Mouse (Mus musculus) kidney, embryonic 14.5 days (tissue): ENCODE data around the gene Cmklr1. TPM values are rescaled to one million over a fixed set of nuclear protein-coding genes. Genes with fewer than 3 reads are reported as not detected.

ENCODE experiments used
- ATAC-seq: fragments of 200-750 bp; cut with Nextera tagmentation; 2 replicates; pipeline ENCODE4 v1.8.0; 2017; ENCODE audit warnings: moderate number of reproducible peaks, mild to moderate bottlenecking, moderate TSS enrichment, moderate library complexity; ENCODE audit not compliant: low FRiP score, low TSS enrichment
- H3K27ac ChIP-seq: fragments of 300-500 bp; sonication (generic); 2 replicates; pipeline ENCODE4 v1.5.1; 2014; ENCODE audit warnings: low read depth, mild to moderate bottlenecking, low read length, moderate library complexity, mixed read lengths
- H3K27me3 ChIP-seq: fragments of 300-500 bp; sonication (generic); 2 replicates; pipeline ENCODE4 v1.6.1; 2014; ENCODE audit warnings: mild to moderate bottlenecking, low read length; ENCODE audit not compliant: control insufficient read depth, insufficient read depth
- H3K36me3 ChIP-seq: fragments of 300-500 bp; sonication (generic); 2 replicates; pipeline ENCODE4 v1.6.1; 2014; ENCODE audit warnings: low read length, mixed read lengths; ENCODE audit not compliant: control insufficient read depth, insufficient read depth
- H3K4me1 ChIP-seq: fragments of 300-500 bp; sonication (generic); 2 replicates; pipeline ENCODE4 v1.6.1; 2014; ENCODE audit warnings: low read length, mixed read lengths; ENCODE audit not compliant: control insufficient read depth, insufficient read depth
- H3K4me2 ChIP-seq: fragments of 300-500 bp; sonication (generic); replicated peaks from 2 replicates; pipeline ENCODE4 v1.6.1; 2014; ENCODE audit warnings: low read depth, mild to moderate bottlenecking, low read length
- H3K4me3 ChIP-seq: fragments of 300-500 bp; sonication (generic); 2 replicates; pipeline ENCODE4 v1.5.1; 2014; ENCODE audit warnings: mild to moderate bottlenecking, low read length
- H3K9ac ChIP-seq: fragments of 300-500 bp; sonication (generic); 2 replicates; pipeline ENCODE4 v1.6.1; 2014; ENCODE audit warnings: low read depth, mild to moderate bottlenecking, low read length, moderate library complexity
- H3K9me3 ChIP-seq: fragments of 300-500 bp; sonication (generic); 2 replicates; pipeline ENCODE4 v1.6.1; 2016; ENCODE audit warnings: low read length; ENCODE audit not compliant: control insufficient read depth
- WGBS: fragments of 180-500 bp; shearing (Covaris S2); extraction: QIAGEN DNeasy Blood & Tissue Kit; methylation state at CpG from one replicate; pipeline ENCODE4 v1.1.7; 2014; 5-methylcytosine and 5-hydroxymethylcytosine counted together
- polyA plus RNA-seq: library from polyadenylated mRNA; unstranded; fragments of >200 nt; fragmentation: Nextera tagmentation; extraction: Ambion mirVana; gene quantifications from 2 replicates; pipeline ENCODE4 v1.2.1, GENCODE M21; 2014

Cmklr1 gene
- polyA plus RNA-seq, 1 experiment from 2014 or later: 3.6 TPM

GRCm38 (mm10) chr5:113682472-113682871 lies 32.2 kb upstream of the Cmklr1 start:
- ATAC-seq: no peak
- H3K36me3 ChIP-seq: no peaks in the 10 kb centered on the region
- WGBS: 67% methylated on average over 3 of the region's 3 CpGs
- no peaks in the 10 kb centered on the region for H3K9me3 ChIP-seq
- no peaks in the 10 kb centered on the region for H3K4me1 ChIP-seq
- H3K9ac ChIP-seq: no peak overlapping the region
- H3K4me2 ChIP-seq: no peak overlapping the region
- no peak overlapping the region for H3K27ac ChIP-seq
- H3K27me3 ChIP-seq: no peaks in the 10 kb centered on the region
- no peak overlapping the region for H3K4me3 ChIP-seq

- ATAC-seq: no peak
- WGBS: 67% methylated on average over 14 of the region's 14 CpGs
- Histone ChIP-seq H3K4me3 (no peak overlapping the region), H3K4me1 (no peaks in the 10 kb centered on the region), H3K36me3 (no peaks in the 10 kb centered on the region), H3K9me3 (no peaks in the 10 kb centered on the region), H3K27ac (no peak overlapping the region), H3K4me2 (no peak overlapping the region), H3K9ac (no peak overlapping the region), H3K27me3 (no peaks in the 10 kb centered on the region)
Observed at GRCm38 (mm10) chr5:113681219-113681618, 31.0 kb upstream of the Cmklr1 start.

- no peaks in the 10 kb centered on the region for H3K9me3 ChIP-seq
- H3K27ac ChIP-seq: no peak overlapping the region
- H3K9ac ChIP-seq: no peak overlapping the region
- H3K4me2 ChIP-seq: no peak overlapping the region
- no peaks in the 10 kb centered on the region for H3K27me3 ChIP-seq
- ATAC-seq: no peak
- 96% methylated on average over 4 of the region's 4 CpGs for whole genome bisulfite sequencing
- no peak overlapping the region for H3K4me3 ChIP-seq
- no peaks in the 10 kb centered on the region for H3K4me1 ChIP-seq
- H3K36me3 ChIP-seq: no peaks in the 10 kb centered on the region
Observed at GRCm38 (mm10) chr5:113679509-113679908, 29.3 kb upstream of the Cmklr1 start.

GRCm38 (mm10) chr5:113678743-113679452 lies 28.7 kb upstream of the Cmklr1 start:
- no peak overlapping the region for H3K9ac ChIP-seq
- ATAC-seq: no peak
- no peak overlapping the region for H3K27ac ChIP-seq
- H3K27me3 ChIP-seq: no peaks in the 10 kb centered on the region
- H3K36me3 ChIP-seq: no peaks in the 10 kb centered on the region
- no peak overlapping the region for H3K4me3 ChIP-seq
- H3K4me2 ChIP-seq: no peak overlapping the region
- H3K9me3 ChIP-seq: no peaks in the 10 kb centered on the region
- no peaks in the 10 kb centered on the region for H3K4me1 ChIP-seq
- WGBS: 82% methylated on average over 10 of the region's 10 CpGs

- no peak overlapping the region for H3K27ac ChIP-seq
- H3K4me3 ChIP-seq: no peak overlapping the region
- no peaks in the 10 kb centered on the region for H3K36me3 ChIP-seq
- H3K27me3 ChIP-seq: no peaks in the 10 kb centered on the region
- no peaks in the 10 kb centered on the region for H3K9me3 ChIP-seq
- ATAC-seq: no peak
- WGBS: 76% methylated on average over 6 of the region's 7 CpGs
- H3K4me1 ChIP-seq: no peaks in the 10 kb centered on the region
- no peak overlapping the region for H3K9ac ChIP-seq
- H3K4me2 ChIP-seq: no peak overlapping the region
Observed at GRCm38 (mm10) chr5:113677541-113677940, 27.3 kb upstream of the Cmklr1 start.

- H3K4me2 ChIP-seq: no peak overlapping the region
- WGBS: 65% methylated on average over 7 of the region's 7 CpGs
- H3K9ac ChIP-seq: no peak overlapping the region
- H3K4me1 ChIP-seq: 0 out of 2 replicates have a peak, but pooled peaks cover 4% of the 10 kb centered on the region
- H3K36me3 ChIP-seq: no peaks in the 10 kb centered on the region
- no peak overlapping the region for H3K27ac ChIP-seq
- ATAC-seq: no peak
- no peaks in the 10 kb centered on the region for H3K9me3 ChIP-seq
- no peak overlapping the region for H3K4me3 ChIP-seq
- no peaks in the 10 kb centered on the region for H3K27me3 ChIP-seq
Observed at GRCm38 (mm10) chr5:113674851-113675250, 24.6 kb upstream of the Cmklr1 start.

- Histone ChIP-seq H3K9me3 (no peaks in the 10 kb centered on the region), H3K27me3 (no peaks in the 10 kb centered on the region), H3K27ac (no peak overlapping the region), H3K4me2 (no peak overlapping the region), H3K36me3 (no peaks in the 10 kb centered on the region), H3K4me3 (no peak overlapping the region), H3K4me1 (0 out of 2 replicates have a peak, but pooled peaks cover 4% of the 10 kb centered on the region), H3K9ac (no peak overlapping the region)
- WGBS: 78% methylated on average over 7 of the region's 7 CpGs
- no peak for ATAC-seq
Observed at GRCm38 (mm10) chr5:113672456-113672855, 22.2 kb upstream of the Cmklr1 start.

- 71% methylated on average over 6 of the region's 6 CpGs for WGBS
- 0 out of 2 replicates have a peak, but pooled peaks cover 4% of the 10 kb centered on the region for H3K4me1 ChIP-seq
- no peaks in the 10 kb centered on the region for H3K27me3 ChIP-seq
- H3K27ac ChIP-seq: no peak overlapping the region
- no peak overlapping the region for H3K4me3 ChIP-seq
- no peak for ATAC-seq
- H3K36me3 ChIP-seq: no peaks in the 10 kb centered on the region
- no peaks in the 10 kb centered on the region for H3K9me3 ChIP-seq
- no peak overlapping the region for H3K9ac ChIP-seq
- H3K4me2 ChIP-seq: no peak overlapping the region
Observed at GRCm38 (mm10) chr5:113670597-113670996, 20.4 kb upstream of the Cmklr1 start.

- Histone ChIP-seq H3K9me3 (no peaks in the 10 kb centered on the region), H3K4me2 (no peak overlapping the region), H3K36me3 (no peaks in the 10 kb centered on the region), H3K4me1 (0 out of 2 replicates have a peak, but pooled peaks cover 4% of the 10 kb centered on the region), H3K27ac (no peak overlapping the region), H3K4me3 (no peak overlapping the region), H3K9ac (no peak overlapping the region), H3K27me3 (no peaks in the 10 kb centered on the region)
- WGBS: 68% methylated on average over 3 of the region's 3 CpGs
- no peak for ATAC-seq
Observed at GRCm38 (mm10) chr5:113670110-113670509, 19.9 kb upstream of the Cmklr1 start.
